Mouse (Mus musculus) stomach, postnatal 0 days (tissue): Measurements from ENCODE around the gene Taf3. TPM values are rescaled to one million over a fixed set of nuclear protein-coding genes. Genes with fewer than 3 reads are reported as not detected.

ENCODE experiments used
- ATAC-seq: fragments of 200-750 bp; cut with Nextera tagmentation; 2 replicates; pipeline ENCODE4 v1.8.0; 2017; ENCODE audit not compliant: low FRiP score, low TSS enrichment
- DNase-seq: peaks from one replicate; pipeline ENCODE4 v3.0.0-alpha.2; 2016; ENCODE audit warnings: low spot score
- H3K27ac ChIP-seq: fragments of 300-500 bp; sonication (generic); replicated peaks from 2 replicates; pipeline ENCODE4 v1.5.1; 2014; ENCODE audit warnings: mild to moderate bottlenecking, control low read depth
- H3K27me3 ChIP-seq: fragments of 300-500 bp; sonication (generic); 2 replicates; pipeline ENCODE4 v1.6.1; 2014; ENCODE audit warnings: low read length; ENCODE audit not compliant: control insufficient read depth, insufficient read depth
- H3K36me3 ChIP-seq: fragments of 300-500 bp; sonication (generic); 2 replicates; pipeline ENCODE4 v1.6.1; 2014; ENCODE audit warnings: low read length, mixed read lengths; ENCODE audit not compliant: control insufficient read depth, insufficient read depth
- H3K4me1 ChIP-seq: fragments of 300-500 bp; sonication (generic); replicated peaks from 2 replicates; pipeline ENCODE4 v1.6.1; 2014; ENCODE audit warnings: antibody characterized with exemption; ENCODE audit not compliant: control insufficient read depth, insufficient read depth
- H3K4me2 ChIP-seq: fragments of 300-500 bp; sonication (generic); replicated peaks from 2 replicates; pipeline ENCODE4 v1.6.1; 2014; ENCODE audit warnings: low read depth, mild to moderate bottlenecking, control low read depth, moderate library complexity
- H3K4me3 ChIP-seq: fragments of 300-500 bp; sonication (generic); 2 replicates; pipeline ENCODE4 v1.5.1; 2014; ENCODE audit warnings: low read depth, low read length, control low read depth
- H3K9ac ChIP-seq: fragments of 300-500 bp; sonication (generic); 2 replicates; pipeline ENCODE4 v1.6.1; 2014; ENCODE audit warnings: mild to moderate bottlenecking, low read length, control low read depth, mixed read lengths
- H3K9me3 ChIP-seq: fragments of 300-500 bp; sonication (generic); 2 replicates; pipeline ENCODE4 v1.6.1; 2016; ENCODE audit warnings: low read length; ENCODE audit not compliant: control insufficient read depth
- CTCF ChIP-seq: IDR thresholded peaks from 2 replicates; pipeline ENCODE4 v1.5.1; 2016; ENCODE audit warnings: antibody characterized with exemption, low read depth, mild to moderate bottlenecking, moderate library complexity
- EP300 ChIP-seq: optimal IDR thresholded peaks from 2 replicates; pipeline ENCODE3; 2016; ENCODE audit warnings: antibody characterized with exemption
- WGBS: fragments of 180-500 bp; shearing (Covaris S2); extraction: QIAGEN DNeasy Blood & Tissue Kit; methylation state at CpG from one replicate; pipeline ENCODE4 v1.1.7; 2014; 5-methylcytosine and 5-hydroxymethylcytosine counted together
- polyA plus RNA-seq: library from polyadenylated mRNA; unstranded; fragments of >200 nt; fragmentation: Nextera tagmentation; extraction: Ambion mirVana; gene quantifications from 2 replicates; pipeline ENCODE4 v1.2.1, GENCODE M21; 2015

Gene Taf3
- polyA plus RNA-seq, 1 experiment from 2014 or later = 4.9 TPM

GRCm38 (mm10) chr2:9961708-9962107, 86.7 kb downstream of the Taf3 start:
- no peak for ATAC-seq
- no peak for TF ChIP-seq EP300
- TF ChIP-seq CTCF = no peak
- no peaks in the 10 kb centered on the region for H3K9me3 ChIP-seq
- H3K4me3 ChIP-seq = no peak overlapping the region
- no peaks in the 10 kb centered on the region for H3K36me3 ChIP-seq
- no peaks in the 10 kb centered on the region for H3K27me3 ChIP-seq
- no peaks in the 10 kb centered on the region for H3K4me1 ChIP-seq
- H3K9ac ChIP-seq = no peak overlapping the region
- no peak for DNase-seq
- no peak overlapping the region for H3K4me2 ChIP-seq
- H3K27ac ChIP-seq = no peak overlapping the region
- 42% methylated on average over 3 of the region's 3 CpGs for WGBS

DNA sequence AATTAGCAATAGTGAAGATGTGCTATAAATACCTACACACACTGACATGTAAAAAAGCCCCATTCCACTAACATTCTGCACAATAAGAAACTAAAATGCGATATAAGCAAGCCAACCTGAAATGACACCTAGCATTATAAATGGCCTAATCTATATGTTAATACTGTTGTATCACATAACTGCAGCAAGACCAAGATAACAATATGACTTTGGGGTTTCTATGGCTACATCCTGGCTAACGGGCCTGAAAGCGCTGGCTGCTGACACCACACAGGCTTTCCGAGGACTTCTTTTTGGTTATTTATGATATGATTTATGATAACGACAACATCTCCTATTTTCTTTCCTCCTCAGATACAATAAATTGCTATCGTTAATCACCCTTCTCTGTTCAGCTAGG, 90.4 kb downstream of the Taf3 start:
- ATAC-seq (no peak), DNase-seq (no peak)
- no peaks in the 10 kb centered on the region for H3K27me3 ChIP-seq
- no peak overlapping the region for H3K4me3 ChIP-seq
- no peak overlapping the region for H3K27ac ChIP-seq
- 83% methylated on average over 6 of the region's 6 CpGs for WGBS
- H3K4me1 ChIP-seq = no peaks in the 10 kb centered on the region
- no peaks in the 10 kb centered on the region for H3K36me3 ChIP-seq
- H3K4me2 ChIP-seq = no peak overlapping the region
- TF ChIP-seq CTCF = no peak
- H3K9me3 ChIP-seq = no peaks in the 10 kb centered on the region
- H3K9ac ChIP-seq = no peak overlapping the region

DNA sequence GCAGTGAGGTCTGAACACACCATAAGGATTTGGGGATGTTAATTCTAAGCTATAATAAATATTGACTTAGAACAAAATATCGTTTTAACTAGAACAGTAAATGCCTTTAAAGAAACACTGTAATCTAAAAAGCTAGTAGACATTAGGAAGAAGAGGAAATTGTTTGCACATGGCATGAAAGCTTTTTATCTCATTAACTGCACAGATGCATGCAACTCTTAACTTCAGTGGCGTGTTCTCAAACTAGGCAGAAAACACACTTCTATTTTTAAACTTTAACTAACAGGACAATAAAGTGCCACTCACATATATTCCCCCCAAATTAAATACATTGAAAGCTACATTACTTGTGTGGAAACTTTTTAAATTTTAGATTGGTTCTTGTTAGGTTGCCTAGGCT, 91.8 kb downstream of the Taf3 start:
- DNase-seq = no peak
- Histone ChIP-seq H3K9me3 (no peaks in the 10 kb centered on the region), H3K36me3 (no peaks in the 10 kb centered on the region), H3K4me2 (no peak overlapping the region), H3K4me3 (no peak overlapping the region), H3K27ac (no peak overlapping the region), H3K9ac (no peak overlapping the region), H3K27me3 (no peaks in the 10 kb centered on the region), H3K4me1 (no peaks in the 10 kb centered on the region)
- no peak for TF ChIP-seq CTCF
- TF ChIP-seq EP300 = no peak
- ATAC-seq = no peak
- WGBS = 24% methylated on average over 2 of the region's 2 CpGs

- TF ChIP-seq EP300 = no peak
- no peak for TF ChIP-seq CTCF
- DNase-seq (no peak), ATAC-seq (0 out of 2 replicates have a peak, but pooled peaks have one; percentile 29)
- H3K36me3 ChIP-seq = peaks cover 1% of the 10 kb centered on the region; the same call in 1 of the 2 replicates
- H3K4me2 ChIP-seq = no peak overlapping the region
- no peaks in the 10 kb centered on the region for H3K27me3 ChIP-seq
- H3K9me3 ChIP-seq = no peaks in the 10 kb centered on the region
- WGBS = 62% methylated on average over 9 of the region's 9 CpGs
- H3K27ac ChIP-seq = no peak overlapping the region
- H3K9ac ChIP-seq = no peak overlapping the region
- no peaks in the 10 kb centered on the region for H3K4me1 ChIP-seq
- no peak overlapping the region for H3K4me3 ChIP-seq
Measured at GRCm38 (mm10) chr2:9955576-9956535, 92.5 kb downstream of the Taf3 start.

- H3K27ac ChIP-seq = no peak overlapping the region
- DNase-seq = no peak
- no peaks in the 10 kb centered on the region for H3K9me3 ChIP-seq
- no peak overlapping the region for H3K4me2 ChIP-seq
- no peak overlapping the region for H3K9ac ChIP-seq
- 76% methylated on average over 3 of the region's 3 CpGs for WGBS
- peaks cover 2% of the 10 kb centered on the region; the same call in 1 of the 2 replicates for H3K36me3 ChIP-seq
- H3K4me1 ChIP-seq = no peaks in the 10 kb centered on the region
- TF ChIP-seq EP300 (no peak), CTCF (no peak)
- no peak overlapping the region for H3K4me3 ChIP-seq
- no peaks in the 10 kb centered on the region for H3K27me3 ChIP-seq
- no peak for ATAC-seq
Measured at GRCm38 (mm10) chr2:9946739-9947138, 101.7 kb downstream of the Taf3 start.

DNA sequence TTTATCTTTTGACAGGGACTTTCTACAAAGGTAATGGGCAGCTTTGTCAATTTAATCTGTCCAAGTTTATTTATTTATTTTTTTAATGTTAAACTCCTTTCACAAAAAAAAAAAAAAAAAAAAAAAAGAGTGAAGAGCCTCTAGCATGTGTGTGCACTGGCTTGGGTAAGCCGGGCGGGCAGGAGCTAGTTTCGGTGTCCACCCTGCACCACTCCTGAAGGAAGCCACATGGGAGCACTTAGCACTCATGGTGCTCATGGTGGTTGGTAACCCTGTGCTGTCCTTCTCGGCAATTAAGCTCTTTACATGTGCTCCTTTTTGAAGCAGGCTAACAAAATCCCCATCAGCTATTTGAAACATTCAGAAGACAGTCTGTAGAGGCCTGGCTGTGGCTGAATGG, 102.8 kb downstream of the Taf3 start:
- DNase-seq = no peak
- no peak for TF ChIP-seq EP300
- TF ChIP-seq CTCF = no peak
- no peaks in the 10 kb centered on the region for H3K4me1 ChIP-seq
- no peaks in the 10 kb centered on the region for H3K9me3 ChIP-seq
- ATAC-seq = no peak
- H3K4me2 ChIP-seq = no peak overlapping the region
- H3K27me3 ChIP-seq = no peaks in the 10 kb centered on the region
- H3K36me3 ChIP-seq = no peaks in the 10 kb centered on the region
- H3K9ac ChIP-seq = no peak overlapping the region
- 91% methylated on average over 4 of the region's 4 CpGs for WGBS
- H3K27ac ChIP-seq = no peak overlapping the region
- no peak overlapping the region for H3K4me3 ChIP-seq
